Mouse (Mus musculus) midbrain, embryonic 13.5 days (tissue): ENCODE results near the gene Grin2b. TPM values are rescaled to one million over a fixed set of nuclear protein-coding genes. Genes with fewer than 3 reads are reported as not detected.
A peak's percentile ranks its signal among the peaks of the same experiment; 100 is the strongest.

Experiments used
- ATAC-seq: fragments of 200-750 bp; cut with Nextera tagmentation; 2 replicates; pipeline ENCODE4 v1.8.0; 2017; ENCODE audit warnings: mild to moderate bottlenecking, moderate TSS enrichment, moderate library complexity
- H3K27ac ChIP-seq: fragments of 300-500 bp; sonication (generic); 2 replicates; pipeline ENCODE4 v1.5.1; 2015; ENCODE audit warnings: inconsistent platforms, mild to moderate bottlenecking, moderate library complexity
- H3K27me3 ChIP-seq: fragments of 300-500 bp; sonication (generic); 2 replicates; pipeline ENCODE4 v1.6.1; 2015; ENCODE audit warnings: mild to moderate bottlenecking, inconsistent platforms
- H3K36me3 ChIP-seq: fragments of 300-500 bp; sonication (generic); 2 replicates; pipeline ENCODE4 v1.6.1; 2015; ENCODE audit warnings: mild to moderate bottlenecking, inconsistent platforms
- H3K4me1 ChIP-seq: fragments of 300-500 bp; sonication (generic); replicated peaks from 2 replicates; pipeline ENCODE4 v1.6.1; 2015; ENCODE audit warnings: inconsistent platforms
- H3K4me2 ChIP-seq: fragments of 300-500 bp; sonication (generic); replicated peaks from 2 replicates; pipeline ENCODE4 v1.6.1; 2015; ENCODE audit warnings: moderate library complexity, mild to moderate bottlenecking, inconsistent platforms
- H3K4me3 ChIP-seq: fragments of 300-500 bp; sonication (generic); replicated peaks from 2 replicates; pipeline ENCODE4 v1.5.1; 2015; ENCODE audit warnings: mild to moderate bottlenecking, inconsistent platforms
- H3K9ac ChIP-seq: fragments of 300-500 bp; sonication (generic); replicated peaks from 2 replicates; pipeline ENCODE4 v1.6.1; 2015; ENCODE audit warnings: mild to moderate bottlenecking, inconsistent platforms
- H3K9me3 ChIP-seq: fragments of 300-500 bp; sonication (generic); 2 replicates; pipeline ENCODE4 v1.6.1; 2016; ENCODE audit warnings: mild to moderate bottlenecking, inconsistent platforms
- WGBS: fragments of 180-500 bp; shearing (Covaris S2); methylation state at CpG from one replicate; pipeline ENCODE4 v1.1.7; 2015; 5-methylcytosine and 5-hydroxymethylcytosine counted together
- polyA plus RNA-seq: library from polyadenylated mRNA; unstranded; fragments of >200 nt; fragmentation: Nextera tagmentation; extraction: Ambion mirVana; gene quantifications from 2 replicates; pipeline ENCODE4 v1.2.1, GENCODE M21; 2015

Gene Grin2b
- polyA plus RNA-seq, 1 experiment from 2014 or later, result 43.2 TPM

- Histone ChIP-seq H3K27me3 (no peaks in the 10 kb centered on the region), H3K9ac (no peak overlapping the region), H3K4me3 (no peak overlapping the region), H3K4me2 (no peak overlapping the region), H3K36me3 (no peaks in the 10 kb centered on the region), H3K27ac (no peak overlapping the region), H3K9me3 (no peaks in the 10 kb centered on the region), H3K4me1 (no peaks in the 10 kb centered on the region)
- no peak for ATAC-seq
- WGBS, result 29% methylated on average over 1 of the region's 1 CpGs
Measured at GRCm38 (mm10) chr6:136096269-136096668, 77.0 kb downstream of the Grin2b start.

GRCm38 (mm10) chr6:136079991-136080734 is 93.1 kb downstream of the Grin2b start:
- WGBS, result 65% methylated on average over 17 of the region's 17 CpGs
- H3K27ac ChIP-seq, result peak overlapping the region; percentile 53
- no peaks in the 10 kb centered on the region for H3K9me3 ChIP-seq
- peaks cover 15% of the 10 kb centered on the region for H3K4me1 ChIP-seq
- H3K36me3 ChIP-seq, result no peaks in the 10 kb centered on the region
- ATAC-seq, result peak; percentile 56; the same call in 1 of the 2 replicates
- peak overlapping the region; percentile 39; the same call in 1 of the 2 replicates for H3K9ac ChIP-seq
- H3K4me3 ChIP-seq, result no peak overlapping the region
- H3K4me2 ChIP-seq, result no peak overlapping the region
- H3K27me3 ChIP-seq, result no peaks in the 10 kb centered on the region

GRCm38 (mm10) chr6:136072326-136073054 is 100.8 kb downstream of the Grin2b start:
- no peak overlapping the region for H3K4me3 ChIP-seq
- no peak overlapping the region for H3K9ac ChIP-seq
- 87% methylated on average over 13 of the region's 13 CpGs for WGBS
- H3K9me3 ChIP-seq, result no peaks in the 10 kb centered on the region
- no peaks in the 10 kb centered on the region for H3K36me3 ChIP-seq
- H3K4me1 ChIP-seq, result no peaks in the 10 kb centered on the region
- H3K27ac ChIP-seq, result no peak overlapping the region
- no peaks in the 10 kb centered on the region for H3K27me3 ChIP-seq
- no peak overlapping the region for H3K4me2 ChIP-seq
- no peak for ATAC-seq

- Histone ChIP-seq H3K27ac (no peak overlapping the region), H3K27me3 (no peaks in the 10 kb centered on the region), H3K4me2 (no peak overlapping the region), H3K9ac (no peak overlapping the region), H3K9me3 (no peaks in the 10 kb centered on the region), H3K4me1 (no peaks in the 10 kb centered on the region), H3K4me3 (no peak overlapping the region), H3K36me3 (no peaks in the 10 kb centered on the region)
- 84% methylated on average over 7 of the region's 7 CpGs for WGBS
- no peak for ATAC-seq
Measured at GRCm38 (mm10) chr6:136070101-136070500, 103.2 kb downstream of the Grin2b start.

- 52% methylated on average over 1 of the region's 1 CpGs for WGBS
- Histone ChIP-seq H3K9me3 (no peaks in the 10 kb centered on the region), H3K4me3 (no peak overlapping the region), H3K4me2 (no peak overlapping the region), H3K27ac (no peak overlapping the region), H3K9ac (no peak overlapping the region), H3K36me3 (no peaks in the 10 kb centered on the region), H3K4me1 (peaks cover 3% of the 10 kb centered on the region; the same call in 1 of the 2 replicates), H3K27me3 (no peaks in the 10 kb centered on the region)
- ATAC-seq, result no peak
Measured at GRCm38 (mm10) chr6:136053346-136053745, 120.0 kb downstream of the Grin2b start.

- no peak for ATAC-seq
Measured at GRCm38 (mm10) chr6:136050346-136050745, 123.0 kb downstream of the Grin2b start.

GRCm38 (mm10) chr6:136048084-136048483 is 125.2 kb downstream of the Grin2b start:
- Histone ChIP-seq H3K27me3 (no peaks in the 10 kb centered on the region), H3K9me3 (no peaks in the 10 kb centered on the region), H3K27ac (no peak overlapping the region), H3K9ac (no peak overlapping the region), H3K4me1 (peaks cover 3% of the 10 kb centered on the region; the same call in 1 of the 2 replicates), H3K4me2 (no peak overlapping the region), H3K4me3 (no peak overlapping the region), H3K36me3 (peaks cover 6% of the 10 kb centered on the region; the same call in 1 of the 2 replicates)
- 91% methylated on average over 2 of the region's 2 CpGs for WGBS
- ATAC-seq, result no peak

More at GRCm38 (mm10) chr6:136050346-136050745, 123.0 kb downstream of the Grin2b start:
- Histone ChIP-seq H3K9ac (no peak overlapping the region), H3K9me3 (no peaks in the 10 kb centered on the region), H3K4me3 (no peak overlapping the region), H3K27me3 (no peaks in the 10 kb centered on the region), H3K27ac (no peak overlapping the region), H3K4me2 (no peak overlapping the region), H3K4me1 (peaks cover 3% of the 10 kb centered on the region; the same call in 1 of the 2 replicates), H3K36me3 (no peaks in the 10 kb centered on the region)
- 80% methylated on average over 4 of the region's 4 CpGs for WGBS

GRCm38 (mm10) chr6:136046091-136046490 is 127.2 kb downstream of the Grin2b start:
- Histone ChIP-seq H3K27me3 (no peaks in the 10 kb centered on the region), H3K9me3 (no peaks in the 10 kb centered on the region), H3K27ac (no peak overlapping the region), H3K4me2 (no peak overlapping the region), H3K4me3 (no peak overlapping the region), H3K4me1 (no peaks in the 10 kb centered on the region), H3K9ac (no peak overlapping the region), H3K36me3 (peaks cover 6% of the 10 kb centered on the region; the same call in 1 of the 2 replicates)
- 49% methylated on average over 7 of the region's 7 CpGs for WGBS
- no peak for ATAC-seq

- H3K27me3 ChIP-seq, result no peaks in the 10 kb centered on the region
Measured at GRCm38 (mm10) chr6:136044461-136044860, 128.8 kb downstream of the Grin2b start.

GRCm38 (mm10) chr6:136042375-136042774 is 130.9 kb downstream of the Grin2b start:
- H3K36me3 ChIP-seq, result peaks cover 6% of the 10 kb centered on the region; the same call in 1 of the 2 replicates
- H3K9ac ChIP-seq, result no peak overlapping the region
- H3K4me2 ChIP-seq, result no peak overlapping the region
- no peak overlapping the region for H3K4me3 ChIP-seq
- H3K27ac ChIP-seq, result no peak overlapping the region
- no peaks in the 10 kb centered on the region for H3K27me3 ChIP-seq
- ATAC-seq, result no peak
- 82% methylated on average over 3 of the region's 3 CpGs for WGBS
- no peaks in the 10 kb centered on the region for H3K9me3 ChIP-seq
- H3K4me1 ChIP-seq, result no peaks in the 10 kb centered on the region

More at GRCm38 (mm10) chr6:136044461-136044860, 128.8 kb downstream of the Grin2b start:
- no peak overlapping the region for H3K27ac ChIP-seq
- no peak overlapping the region for H3K4me3 ChIP-seq
- H3K36me3 ChIP-seq, result peaks cover 6% of the 10 kb centered on the region; the same call in 1 of the 2 replicates
- ATAC-seq, result no peak
- H3K4me2 ChIP-seq, result no peak overlapping the region
- WGBS, result 78% methylated on average over 5 of the region's 5 CpGs
- no peaks in the 10 kb centered on the region for H3K9me3 ChIP-seq
- no peaks in the 10 kb centered on the region for H3K4me1 ChIP-seq
- H3K9ac ChIP-seq, result no peak overlapping the region

- 91% methylated on average over 8 of the region's 8 CpGs for WGBS
- H3K4me1 ChIP-seq, result no peaks in the 10 kb centered on the region
- no peak for ATAC-seq
- H3K27me3 ChIP-seq, result no peaks in the 10 kb centered on the region
- H3K36me3 ChIP-seq, result peaks cover 6% of the 10 kb centered on the region; the same call in 1 of the 2 replicates
- no peak overlapping the region for H3K9ac ChIP-seq
- H3K27ac ChIP-seq, result no peak overlapping the region
- H3K4me2 ChIP-seq, result no peak overlapping the region
- H3K4me3 ChIP-seq, result no peak overlapping the region
- H3K9me3 ChIP-seq, result no peaks in the 10 kb centered on the region
Measured at GRCm38 (mm10) chr6:136041821-136042220, 131.5 kb downstream of the Grin2b start.

- Histone ChIP-seq H3K27ac (no peak overlapping the region), H3K9ac (no peak overlapping the region), H3K4me3 (no peak overlapping the region), H3K4me2 (no peak overlapping the region), H3K4me1 (no peaks in the 10 kb centered on the region), H3K27me3 (no peaks in the 10 kb centered on the region), H3K9me3 (no peaks in the 10 kb centered on the region), H3K36me3 (peaks cover 6% of the 10 kb centered on the region; the same call in 1 of the 2 replicates)
- ATAC-seq, result no peak
- WGBS, result 74% methylated on average over 3 of the region's 3 CpGs
Measured at GRCm38 (mm10) chr6:136040931-136041330, 132.4 kb downstream of the Grin2b start.
